Mouse (Mus musculus): ENCODE measurements around the gene Grm7.

Grm7 gene

GRCm38 (mm10) chr6:110645411-110646361 lies at the start of gene Grm7:
Gene Grm7, plus strand, starts transcription at chr6:110645581.
- no peak for DNase-seq (ENCODE audit: low read depth, low spot score)

GRCm38 (mm10) chr6:110645041-110645410 lies 355 bp upstream of the Grm7 start:
- no peak for DNase-seq (ENCODE audit: low read depth, low spot score)

- no peak for DNase-seq (ENCODE audit: low read depth, low spot score)
Observed at GRCm38 (mm10) chr6:110646901-110647300, 1.5 kb downstream of the Grm7 start.

- no peak for DNase-seq (ENCODE audit: low read depth, low spot score)
Observed at GRCm38 (mm10) chr6:110649227-110649626, 3.8 kb downstream of the Grm7 start.

- no peak for DNase-seq (ENCODE audit: low read depth, low spot score)
Observed at GRCm38 (mm10) chr6:110653361-110654001, 8.1 kb downstream of the Grm7 start.

GRCm38 (mm10) chr6:110664436-110664835 lies 19.1 kb downstream of the Grm7 start:
- no peak for DNase-seq (ENCODE audit: low read depth, low spot score)

- DNase-seq (ENCODE audit: low read depth, low spot score), result no peak
Observed at GRCm38 (mm10) chr6:110668447-110668846, 23.1 kb downstream of the Grm7 start.

- no peak for DNase-seq (ENCODE audit: low read depth, low spot score)
Observed at GRCm38 (mm10) chr6:110690954-110691353, 45.6 kb downstream of the Grm7 start.

- no peak for DNase-seq (ENCODE audit: low read depth, low spot score)
Observed at GRCm38 (mm10) chr6:110709763-110710162, 64.4 kb downstream of the Grm7 start.

- DNase-seq (ENCODE audit: low read depth, low spot score), result no peak
Observed at GRCm38 (mm10) chr6:110714943-110715342, 69.6 kb downstream of the Grm7 start.

GRCm38 (mm10) chr6:110723371-110723770 lies 78.0 kb downstream of the Grm7 start:
- no peak for DNase-seq (ENCODE audit: low read depth, low spot score)

- no peak for DNase-seq (ENCODE audit: low read depth, low spot score)
Observed at GRCm38 (mm10) chr6:110733914-110734313, 88.5 kb downstream of the Grm7 start.

GRCm38 (mm10) chr6:110743981-110744670 lies 98.7 kb downstream of the Grm7 start:
- DNase-seq (ENCODE audit: low read depth, low spot score), result no peak

- DNase-seq (ENCODE audit: low read depth, low spot score), result no peak
Observed at GRCm38 (mm10) chr6:110755921-110756320, 110.5 kb downstream of the Grm7 start.

- no peak for DNase-seq (ENCODE audit: low read depth, low spot score)
Observed at GRCm38 (mm10) chr6:110769588-110769987, 124.2 kb downstream of the Grm7 start.

GRCm38 (mm10) chr6:110772652-110773051 lies 127.3 kb downstream of the Grm7 start:
- DNase-seq (ENCODE audit: low read depth, low spot score), result no peak

GRCm38 (mm10) chr6:110776046-110776445 lies 130.7 kb downstream of the Grm7 start:
- no peak for DNase-seq (ENCODE audit: low read depth, low spot score)

GRCm38 (mm10) chr6:110785497-110785928 lies 140.1 kb downstream of the Grm7 start:
- DNase-seq (ENCODE audit: low read depth, low spot score), result no peak

- no peak for DNase-seq (ENCODE audit: low read depth, low spot score)
Observed at GRCm38 (mm10) chr6:110792696-110793095, 147.3 kb downstream of the Grm7 start.

GRCm38 (mm10) chr6:110807481-110807880 lies 162.1 kb downstream of the Grm7 start:
- DNase-seq (ENCODE audit: low read depth, low spot score), result no peak

GRCm38 (mm10) chr6:110812214-110812613 lies 166.8 kb downstream of the Grm7 start:
- DNase-seq (ENCODE audit: low read depth, low spot score), result no peak

GRCm38 (mm10) chr6:110818236-110818635 lies 172.9 kb downstream of the Grm7 start:
- DNase-seq (ENCODE audit: low read depth, low spot score), result no peak
